Mouse (Mus musculus) neural tube, embryonic 14.5 days (tissue): ENCODE data around the gene Spag7. TPM values are rescaled to one million over a fixed set of nuclear protein-coding genes. Genes with fewer than 3 reads are reported as not detected.

Experiments used
- ATAC-seq: fragments of 200-750 bp; cut with Nextera tagmentation; 2 replicates; pipeline ENCODE4 v1.8.0; 2017; ENCODE audit warnings: low read depth, mild to moderate bottlenecking, moderate TSS enrichment, moderate library complexity
- H3K27ac ChIP-seq: fragments of 300-500 bp; sonication (generic); 2 replicates; pipeline ENCODE4 v1.5.1; 2014; ENCODE audit warnings: low read depth, mild to moderate bottlenecking, control low read depth, low read length, moderate library complexity, mixed read lengths
- H3K27me3 ChIP-seq: fragments of 300-500 bp; sonication (generic); 2 replicates; pipeline ENCODE4 v1.6.1; 2014; ENCODE audit warnings: low read length; ENCODE audit not compliant: control insufficient read depth, insufficient read depth
- H3K36me3 ChIP-seq: fragments of 300-500 bp; sonication (generic); 2 replicates; pipeline ENCODE4 v1.6.1; 2014; ENCODE audit warnings: low read length, mixed read lengths; ENCODE audit not compliant: control insufficient read depth, insufficient read depth
- H3K4me1 ChIP-seq: fragments of 300-500 bp; sonication (generic); 2 replicates; pipeline ENCODE4 v1.6.1; 2014; ENCODE audit warnings: low read length; ENCODE audit not compliant: control insufficient read depth, insufficient read depth
- H3K4me2 ChIP-seq: fragments of 300-500 bp; sonication (generic); 2 replicates; pipeline ENCODE4 v1.6.1; 2014; ENCODE audit warnings: mild to moderate bottlenecking, low read depth, low read length, control low read depth
- H3K4me3 ChIP-seq: fragments of 300-500 bp; sonication (generic); 2 replicates; pipeline ENCODE4 v1.5.1; 2014; ENCODE audit warnings: low read depth, low read length, control low read depth, mixed read lengths
- H3K9ac ChIP-seq: fragments of 300-500 bp; sonication (generic); replicated peaks from 2 replicates; pipeline ENCODE4 v1.6.1; 2014; ENCODE audit warnings: low read depth, mild to moderate bottlenecking, control low read depth, low read length, mixed read lengths
- H3K9me3 ChIP-seq: fragments of 300-500 bp; sonication (generic); 2 replicates; pipeline ENCODE4 v1.6.1; 2016; ENCODE audit warnings: low read length; ENCODE audit not compliant: control insufficient read depth
- WGBS: fragments of 180-500 bp; shearing (Covaris S2); extraction: QIAGEN DNeasy Blood & Tissue Kit; methylation state at CpG from one replicate; pipeline ENCODE4 v1.1.7; 2014; 5-methylcytosine and 5-hydroxymethylcytosine counted together
- polyA plus RNA-seq: library from polyadenylated mRNA; unstranded; fragments of >200 nt; fragmentation: Nextera tagmentation; extraction: Ambion mirVana; gene quantifications from 2 replicates; pipeline ENCODE4 v1.2.1, GENCODE M21; 2014

Spag7 gene
- polyA plus RNA-seq, 1 experiment from 2014 or later, result 151 TPM

- Histone ChIP-seq H3K4me1 (peaks cover 6% of the 10 kb centered on the region; the same call in 1 of the 2 replicates), H3K9me3 (no peaks in the 10 kb centered on the region), H3K9ac (no peak overlapping the region), H3K4me3 (no peak overlapping the region), H3K4me2 (no peak overlapping the region), H3K27ac (no peak overlapping the region), H3K27me3 (no peaks in the 10 kb centered on the region), H3K36me3 (peaks cover 28% of the 10 kb centered on the region; the same call in 1 of the 2 replicates)
- ATAC-seq, result no peak
- WGBS, result 70% methylated on average over 11 of the region's 11 CpGs
Measured at GRCm38 (mm10) chr11:70674501-70674900, 5.3 kb upstream of the Spag7 start.

GRCm38 (mm10) chr11:70674014-70674413 lies 4.8 kb upstream of the Spag7 start:
- Histone ChIP-seq H3K4me3 (no peak overlapping the region), H3K4me2 (no peak overlapping the region), H3K27ac (no peak overlapping the region), H3K9ac (no peak overlapping the region), H3K9me3 (no peaks in the 10 kb centered on the region), H3K27me3 (no peaks in the 10 kb centered on the region), H3K36me3 (peaks cover 23% of the 10 kb centered on the region; the same call in 1 of the 2 replicates), H3K4me1 (peaks cover 6% of the 10 kb centered on the region; the same call in 1 of the 2 replicates)
- no peak for ATAC-seq
- WGBS, result 60% methylated on average over 6 of the region's 6 CpGs

GRCm38 (mm10) chr11:70671333-70672047 lies 2.3 kb upstream of the Spag7 start:
- Histone ChIP-seq H3K9me3 (no peaks in the 10 kb centered on the region), H3K4me2 (no peak overlapping the region), H3K36me3 (peaks cover 23% of the 10 kb centered on the region; the same call in 1 of the 2 replicates), H3K4me3 (no peak overlapping the region), H3K4me1 (peaks cover 14% of the 10 kb centered on the region), H3K9ac (no peak overlapping the region), H3K27ac (no peak overlapping the region), H3K27me3 (no peaks in the 10 kb centered on the region)
- no peak for ATAC-seq
- 84% methylated on average over 16 of the region's 16 CpGs for WGBS

- Histone ChIP-seq H3K4me2 (peak overlapping the region; percentile 61), H3K9me3 (no peaks in the 10 kb centered on the region), H3K27me3 (no peaks in the 10 kb centered on the region), H3K36me3 (peaks cover 24% of the 10 kb centered on the region; the same call in 1 of the 2 replicates), H3K9ac (peak overlapping the region; percentile 64), H3K4me3 (peak overlapping the region; percentile 64), H3K27ac (peak overlapping the region; percentile 93), H3K4me1 (peaks cover 14% of the 10 kb centered on the region)
- 44% methylated on average over 14 of the region's 14 CpGs for WGBS
- ATAC-seq, result no peak
Measured at GRCm38 (mm10) chr11:70670483-70670882, 1.3 kb upstream of the Spag7 start.

GRCm38 (mm10) chr11:70669582-70670345 lies 548 bp upstream of the Spag7 start:
- peak overlapping the region; percentile 64 for H3K9ac ChIP-seq
- under 1% methylated on average over 31 of the region's 31 CpGs for WGBS

GRCm38 (mm10) chr11:70668335-70668770 lies 863 bp downstream of the Spag7 start:
- H3K4me3 ChIP-seq, result peak overlapping the region; percentile 64
- H3K36me3 ChIP-seq, result peaks cover 24% of the 10 kb centered on the region
- H3K27me3 ChIP-seq, result no peaks in the 10 kb centered on the region
- peak overlapping the region; percentile 88 for H3K4me2 ChIP-seq
- H3K4me1 ChIP-seq, result peaks cover 14% of the 10 kb centered on the region
- no peak; the same call in 1 of the 2 replicates for ATAC-seq
- WGBS, result under 1% methylated on average over 15 of the region's 15 CpGs
- H3K9ac ChIP-seq, result peak overlapping the region; percentile 62
- H3K27ac ChIP-seq, result peak overlapping the region; percentile 86
- no peaks in the 10 kb centered on the region for H3K9me3 ChIP-seq

More at GRCm38 (mm10) chr11:70669582-70670345, 548 bp upstream of the Spag7 start:
- Histone ChIP-seq H3K27me3 (no peaks in the 10 kb centered on the region), H3K4me1 (peaks cover 14% of the 10 kb centered on the region), H3K36me3 (peaks cover 26% of the 10 kb centered on the region), H3K4me2 (peak overlapping the region; percentile 61), H3K9me3 (no peaks in the 10 kb centered on the region), H3K4me3 (peak overlapping the region; percentile 64), H3K27ac (peak overlapping the region; percentile 93)
- ATAC-seq, result peak; percentile 39

GRCm38 (mm10) chr11:70667271-70668150 lies 1.7 kb downstream of the Spag7 start:
- peaks cover 26% of the 10 kb centered on the region for H3K36me3 ChIP-seq
- H3K4me2 ChIP-seq, result peak overlapping the region; percentile 88
- H3K4me3 ChIP-seq, result peak overlapping the region; percentile 64
- peaks cover 14% of the 10 kb centered on the region for H3K4me1 ChIP-seq
- peak overlapping the region; percentile 62; the same call in 1 of the 2 replicates for H3K9ac ChIP-seq
- H3K27me3 ChIP-seq, result no peaks in the 10 kb centered on the region
- ATAC-seq, result no peak
- 82% methylated on average over 14 of the region's 14 CpGs for WGBS
- peak overlapping the region; percentile 86 for H3K27ac ChIP-seq
- no peaks in the 10 kb centered on the region for H3K9me3 ChIP-seq

GRCm38 (mm10) chr11:70666687-70667086 lies 2.5 kb downstream of the Spag7 start:
- Histone ChIP-seq H3K36me3 (peaks cover 33% of the 10 kb centered on the region), H3K27me3 (no peaks in the 10 kb centered on the region), H3K4me3 (no peak overlapping the region), H3K27ac (no peak overlapping the region), H3K9me3 (no peaks in the 10 kb centered on the region), H3K4me1 (peaks cover 14% of the 10 kb centered on the region), H3K4me2 (no peak overlapping the region), H3K9ac (no peak overlapping the region)
- no peak for ATAC-seq
- 92% methylated on average over 8 of the region's 8 CpGs for WGBS
